Mouse (Mus musculus) frontal cortex, postnatal 10 days (tissue): ENCODE results near the gene Arhgap36.

Experiments used
- DNase-seq, 2 experiments: peaks; one replicate each; pipeline ENCODE4 v3.0.0; 2022; ENCODE audit warnings: low spot score in 2 of 2, mixed read lengths in 1 of 2

Arhgap36 gene

DNA sequence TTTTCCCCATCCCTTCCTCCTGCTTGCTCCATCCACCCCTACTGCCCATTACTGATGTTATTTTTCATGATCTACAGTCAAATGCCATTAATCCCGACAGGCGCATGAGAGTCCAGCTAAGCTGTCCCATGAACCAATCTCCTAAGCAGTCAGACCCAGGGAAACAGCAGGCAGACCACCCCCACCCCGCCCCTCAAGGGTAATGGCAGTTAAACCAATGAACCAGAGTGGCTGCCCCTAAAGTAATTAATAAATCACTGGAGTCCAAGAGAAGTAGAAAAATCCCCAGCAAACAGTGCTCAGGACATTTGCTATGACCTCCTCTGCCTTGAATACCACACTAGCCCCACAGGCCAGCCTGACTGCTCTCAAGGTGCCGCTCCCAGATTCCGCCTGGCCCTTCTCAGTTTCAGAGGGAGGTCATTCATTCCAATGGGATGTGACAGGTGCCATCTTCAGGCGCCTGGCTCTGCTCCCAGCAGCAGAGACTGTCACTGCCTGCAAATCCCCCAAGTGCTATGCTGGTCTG, at the start of gene Arhgap36:
Arhgap36 (plus strand) TSS at position 504 of the 529 bp plus-strand sequence.
- no peak for DNase-seq

DNA sequence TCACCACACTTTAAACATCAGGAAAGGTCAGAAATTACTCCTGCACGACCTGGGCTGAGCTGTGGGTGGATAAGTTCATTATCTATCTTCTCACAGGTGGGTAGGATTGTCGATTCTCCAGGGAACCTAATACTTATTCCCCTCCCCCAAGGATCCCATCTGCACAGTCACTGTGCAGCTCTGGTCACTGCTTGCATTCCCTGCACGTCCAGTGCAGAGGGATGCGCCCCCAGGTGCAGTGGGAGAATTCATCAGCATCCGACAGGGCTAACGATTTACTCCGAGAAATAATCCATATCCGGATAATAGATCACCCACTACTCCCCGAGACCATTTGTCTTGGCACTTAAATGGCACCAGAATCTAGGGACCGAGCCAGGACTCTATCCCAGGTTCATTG, 6.0 kb upstream of the Arhgap36 start:
- no peak for DNase-seq

DNA sequence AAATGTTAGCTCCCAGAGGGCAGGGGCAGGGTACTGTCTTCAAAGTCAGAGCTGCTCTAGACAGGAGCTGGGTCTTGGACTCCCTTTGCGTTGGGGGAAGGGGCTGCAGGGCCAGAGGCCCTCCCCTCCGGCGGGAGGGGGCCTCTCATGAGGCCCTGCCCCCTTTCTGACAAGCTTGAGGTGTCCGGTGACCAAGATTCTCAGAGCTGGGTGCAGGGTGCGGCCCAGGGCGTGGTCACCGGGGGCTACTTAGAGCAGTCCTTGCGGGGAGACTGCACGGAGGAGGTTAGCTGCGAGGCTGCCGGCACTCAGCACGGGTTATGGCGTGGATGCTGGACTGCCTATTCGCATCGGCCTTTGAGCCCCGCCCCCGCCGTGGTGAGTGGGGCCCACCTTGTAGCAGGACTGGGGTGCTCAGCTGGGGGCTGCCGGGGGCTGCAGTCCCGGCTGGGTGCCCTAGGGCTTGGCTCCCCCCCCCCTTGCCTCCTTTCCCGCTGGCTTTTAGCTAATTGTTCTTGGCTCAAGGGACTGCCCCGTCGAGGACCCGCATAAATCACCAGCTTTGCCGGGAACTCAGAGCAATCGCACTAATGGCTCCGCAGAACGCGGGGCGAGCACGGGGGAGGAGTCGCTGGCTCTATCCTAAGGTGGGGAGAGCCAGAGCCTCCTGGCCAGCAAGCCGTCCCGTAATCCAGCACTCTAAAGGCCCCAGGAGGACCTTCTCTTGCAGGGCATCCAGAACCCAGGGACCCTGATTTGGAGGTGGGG, 6.7 kb downstream of the Arhgap36 start:
- DNase-seq: no peak

DNA sequence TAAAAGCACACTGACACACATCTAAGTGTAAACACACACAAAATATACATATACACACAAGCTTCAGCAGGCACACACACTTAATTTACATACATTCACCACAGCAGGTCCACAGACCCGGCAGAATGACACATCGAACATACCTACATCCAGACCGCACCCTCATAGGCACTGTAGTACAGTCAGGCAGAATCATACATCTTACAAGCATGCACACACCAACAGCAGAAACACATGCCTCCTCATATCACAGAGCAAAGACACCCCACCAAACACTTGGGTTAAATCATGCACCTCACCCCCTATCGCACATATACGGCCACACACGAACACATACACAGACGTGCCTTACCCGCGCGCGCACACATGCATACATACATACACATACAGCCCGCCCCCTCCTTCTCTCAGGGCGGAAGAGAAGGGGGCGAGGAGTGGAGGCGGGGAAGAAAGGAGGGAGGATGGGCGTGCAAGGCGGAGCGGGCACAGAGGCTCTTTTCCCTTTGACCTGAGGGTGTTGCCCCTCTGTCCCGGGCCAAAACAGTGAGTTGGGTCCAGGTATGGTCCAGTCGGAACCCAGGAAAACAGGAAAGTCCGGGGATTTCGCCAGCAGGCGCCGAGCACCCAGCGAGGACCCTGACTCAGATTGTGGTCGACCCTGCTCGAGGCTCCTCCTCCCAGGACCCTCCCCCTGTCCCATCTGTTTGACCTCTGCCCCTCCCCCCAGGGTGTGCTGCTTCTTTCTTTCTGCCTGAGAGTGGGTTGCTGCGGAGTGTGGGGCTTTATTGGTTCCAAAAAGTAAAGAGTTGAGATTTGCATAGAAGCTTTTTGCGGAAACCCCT, 16.4 kb downstream of the Arhgap36 start:
- no peak for DNase-seq

DNA sequence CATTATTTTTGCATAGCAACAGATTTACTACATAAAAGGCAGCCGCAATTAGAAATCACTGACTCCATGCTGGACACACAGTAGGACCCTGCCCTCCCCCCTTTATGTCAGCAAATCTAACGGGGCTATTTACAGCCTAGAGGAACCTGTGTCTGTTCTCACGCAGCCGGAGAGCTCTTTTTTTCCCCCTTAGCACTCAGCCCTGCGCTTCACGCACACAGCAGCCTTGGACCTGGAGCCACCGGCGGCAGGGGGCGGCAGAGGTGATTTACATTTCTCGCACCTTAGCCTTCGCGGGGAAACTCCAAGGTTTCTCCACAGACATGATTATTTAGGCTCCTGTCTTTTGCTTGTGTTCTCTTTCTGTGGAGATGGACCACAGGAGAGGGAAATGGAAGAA, 17.1 kb downstream of the Arhgap36 start:
- DNase-seq: no peak

DNA sequence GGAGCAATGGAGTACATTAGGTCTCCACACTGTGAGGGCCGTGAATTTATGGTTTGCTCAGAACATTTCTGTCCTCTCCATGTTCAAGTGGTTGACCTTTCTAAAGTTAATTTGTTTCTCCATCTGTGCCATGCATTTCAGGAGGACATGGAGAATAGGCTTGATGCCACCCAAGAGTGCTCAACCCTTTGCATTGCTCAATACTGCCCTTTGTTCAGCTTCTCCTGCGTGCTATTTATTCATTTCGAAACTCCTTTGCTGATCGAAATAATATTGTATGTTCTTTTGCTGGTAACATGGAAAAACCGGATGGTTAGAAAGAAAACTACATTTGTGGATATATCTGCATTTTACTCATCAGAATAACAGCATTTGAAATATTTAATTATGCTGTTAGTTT, 25.4 kb downstream of the Arhgap36 start:
- DNase-seq: no peak

DNA sequence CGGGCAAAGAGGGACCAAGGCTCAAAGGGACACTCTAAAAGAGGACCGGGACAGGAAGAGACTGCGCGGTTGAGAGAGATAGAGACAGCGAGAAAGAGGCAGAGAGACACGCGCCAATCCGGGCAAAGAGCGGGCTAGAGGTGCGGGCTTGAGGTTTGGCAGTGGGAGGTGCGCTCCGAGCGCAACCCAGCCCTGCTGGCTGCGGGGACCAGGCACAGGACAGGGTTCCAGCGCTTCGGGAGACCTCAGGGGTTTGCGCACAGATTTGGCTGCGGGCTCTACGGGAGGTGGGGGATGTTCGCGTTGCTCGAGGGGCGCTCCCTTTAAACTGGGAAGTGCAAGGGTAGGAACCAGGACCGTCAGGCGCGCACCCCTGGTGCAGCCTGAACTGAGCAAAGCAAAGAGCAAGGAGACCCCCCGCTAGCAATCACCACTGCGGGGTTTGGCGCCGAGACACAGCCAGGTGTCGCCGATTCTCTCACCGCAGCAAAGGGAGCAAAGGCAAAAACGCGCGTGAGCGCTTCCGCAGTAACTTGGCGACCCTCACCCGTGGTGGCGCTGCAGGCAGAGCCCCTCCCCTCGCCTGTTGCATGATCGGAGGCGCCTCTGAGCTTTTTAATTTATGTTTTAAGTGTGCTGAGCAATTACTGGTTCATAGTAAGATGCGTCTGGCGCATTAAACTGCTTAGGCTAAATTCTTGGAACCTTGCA, 30.1 kb downstream of the Arhgap36 start:
- no peak for DNase-seq
